Comparison of ENCODE assay signal across 23 mouse cellular contexts in the genomic region with DNA sequence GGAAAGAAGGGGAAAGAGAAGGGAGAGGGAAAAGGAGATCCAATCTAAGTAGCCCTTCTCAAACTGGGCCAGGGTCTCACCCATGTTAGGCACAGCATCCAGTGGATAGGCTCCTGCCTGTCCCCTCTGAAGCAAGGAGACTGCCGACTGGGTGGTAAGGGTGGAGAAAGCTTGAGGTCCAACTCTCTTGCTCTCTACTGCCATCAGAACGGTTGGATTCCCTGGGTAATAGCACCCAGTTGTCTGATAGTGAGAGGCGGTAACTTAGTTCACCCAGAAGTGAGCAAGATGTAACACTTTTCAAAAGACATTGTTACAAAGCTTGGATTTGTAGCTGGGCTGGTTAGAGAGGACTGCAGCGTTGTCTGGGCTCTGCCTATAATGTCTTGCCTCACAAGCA. TPM values are rescaled to one million over a fixed set of nuclear protein-coding genes. Genes with fewer than 3 reads are reported as not detected.
A peak's percentile ranks its signal among the peaks of the same experiment; 100 is the strongest.
DNase-seq lines count a peak whose midpoint lies in the region; ATAC-seq and TF ChIP-seq lines count a peak whose summit lies in the region.
"Had no signal": no experiment of that assay in that cellular context is flagged by ENCODE, and none has a peak within 500 bp of the region (broad histone marks: within the 10 kb centered on the region; RNA-seq: fewer than 3 reads in every experiment).

No protein-coding gene starts in this region.

- H3K9me3 ChIP-seq in liver, postnatal 0 days (ENCODE audit: low read length) = no peaks in the 10 kb centered on the region
- H3K9me3 ChIP-seq: hindbrain, embryonic 12.5 days; intestine, embryonic 15.5 days; limb, embryonic 15.5 days; midbrain, embryonic 15.5 days had no signal

- WGBS in liver, postnatal 0 days (ENCODE audit: insufficient replicate concordance) = 51% methylated on average over 4 of the region's 4 CpGs

- H3K27me3 ChIP-seq in liver, postnatal 0 days (ENCODE audit: insufficient read depth, low read length) = no peaks in the 10 kb centered on the region
- H3K27me3 ChIP-seq: hindbrain, embryonic 12.5 days; intestine, embryonic 15.5 days; limb, embryonic 15.5 days; midbrain, embryonic 15.5 days had no signal

- TF ChIP-seq CTCF in liver, postnatal 0 days (IDR thresholded peaks at IDR 0.05; ENCODE audit: low read depth) = peak; percentile 18; the same call in 1 of the 2 replicates

- peaks cover 11% of the 10 kb centered on the region for H3K4me1 ChIP-seq in liver, postnatal 0 days (ENCODE audit: insufficient read depth)
- H3K4me1 ChIP-seq: midbrain, embryonic 15.5 days had no signal

- no peak for TF ChIP-seq EP300 in liver, postnatal 0 days (IDR thresholded peaks at IDR 0.05; ENCODE audit: low read depth)

- ATAC-seq in frontal cortex, adult (ENCODE audit: low TSS enrichment) = peak; percentile 50; the same call in 1 of the 2 replicates
- no peak for ATAC-seq in liver, postnatal 0 days
- ATAC-seq in common myeloid progenitor, adult 5-6 weeks (replicated peaks; ENCODE audit: low read depth, poor library complexity, severe bottlenecking) = peak; percentile 30; the same call in 1 of the 2 replicates
- ATAC-seq: forebrain, embryonic 16.5 days; midbrain, embryonic 15.5 days had no signal

- no peak for DNase-seq in frontal cortex, postnatal 14 days (ENCODE audit: low spot score in 2 of 2)
- no peak for DNase-seq in liver, postnatal 0 days
- DNase-seq in liver (no peak), A20 (ENCODE audit: low read depth, low spot score) (peak; percentile 20)
- no peak for DNase-seq in urinary bladder, postnatal 14 days (ENCODE audit: low spot score)
- DNase-seq in cerebellum, adult 18-20 months = no peak
- DNase-seq: adrenal gland, adult 2 months; cerebellum, postnatal 36 days; gastrocnemius, postnatal 10 days; heart, adult 2 months; heart, postnatal 10 days; kidney, postnatal 10 days; lung, adult 18-20 months; retina, postnatal 1 day; thymus, postnatal 25 days had no signal

- H3K4me3 ChIP-seq in liver, postnatal 0 days (ENCODE audit: low read depth, low read length) = no peak overlapping the region
- H3K4me3 ChIP-seq: erythroblast, embryonic 14.5 days; heart, adult 2 months; hindbrain, embryonic 12.5 days; intestine, embryonic 15.5 days; limb, embryonic 15.5 days; midbrain, embryonic 15.5 days had no signal

- H3K4me2 ChIP-seq in liver, postnatal 0 days (ENCODE audit: low read depth, low read length) = no peak overlapping the region
- H3K4me2 ChIP-seq: hindbrain, embryonic 12.5 days; limb, embryonic 15.5 days; midbrain, embryonic 15.5 days had no signal

- H3K27ac ChIP-seq in liver, postnatal 0 days (ENCODE audit: low read depth) = no peak overlapping the region
- H3K27ac ChIP-seq: heart, adult 2 months; hindbrain, embryonic 12.5 days; intestine, embryonic 15.5 days; limb, embryonic 15.5 days; midbrain, embryonic 15.5 days had no signal

- H3K36me3 ChIP-seq in liver, postnatal 0 days (replicated peaks; ENCODE audit: insufficient read depth, low read length) = no peaks in the 10 kb centered on the region
- H3K36me3 ChIP-seq: hindbrain, embryonic 12.5 days; intestine, embryonic 15.5 days; limb, embryonic 15.5 days; midbrain, embryonic 15.5 days had no signal

- no peak overlapping the region for H3K9ac ChIP-seq in liver, postnatal 0 days (replicated peaks)
- H3K9ac ChIP-seq: hindbrain, embryonic 12.5 days; intestine, embryonic 15.5 days; limb, embryonic 15.5 days; midbrain, embryonic 15.5 days had no signal

RNA-seq across cellular contexts. Expression of a gene that starts 8.2 kb away (rescaled TPM):
- polyA plus RNA-seq in liver, postnatal 0 days (2015; fragmentation: Nextera tagmentation; extraction: Ambion mirVana) = 6.9 and 8.8 TPM in 2 replicates
- 9.8 and 15.0 TPM in 2 replicates for total RNA-seq in common myeloid progenitor, adult 5-6 weeks (2017)
- polyA plus RNA-seq: erythroblast, embryonic 14.5 days had no signal

RNA-seq across cellular contexts. Expression of a gene that starts 51.5 kb away (rescaled TPM):
- polyA plus RNA-seq in liver, postnatal 0 days (2015; fragmentation: Nextera tagmentation; extraction: Ambion mirVana) = 261 and 297 TPM in 2 replicates
- 26.3 and 27.5 TPM in 2 replicates for total RNA-seq in common myeloid progenitor, adult 5-6 weeks (2017)

RNA-seq across cellular contexts. Expression of a gene that starts 54.3 kb away (rescaled TPM):
- polyA plus RNA-seq in liver, postnatal 0 days (2015; fragmentation: Nextera tagmentation; extraction: Ambion mirVana) = 9.4 and 10.9 TPM in 2 replicates
- total RNA-seq in common myeloid progenitor, adult 5-6 weeks (2017) = 24.8 and 35.5 TPM in 2 replicates

RNA-seq across cellular contexts. Expression of a gene that starts 55.2 kb away (rescaled TPM):
- 33.4 and 36.9 TPM in 2 replicates for polyA plus RNA-seq in liver, postnatal 0 days (2015; fragmentation: Nextera tagmentation; extraction: Ambion mirVana)
- 147 and 154 TPM in 2 replicates for total RNA-seq in common myeloid progenitor, adult 5-6 weeks (2017)
